Mouse (Mus musculus): Measurements from ENCODE around the gene Tbrg1. TPM values are rescaled to one million over a fixed set of nuclear protein-coding genes. Genes with fewer than 3 reads are reported as not detected.

The Tbrg1 gene
- polyA plus RNA-seq (2015; fragmentation: Nextera tagmentation; extraction: Ambion mirVana), result 78.1 and 84.2 TPM in 2 replicates

DNA sequence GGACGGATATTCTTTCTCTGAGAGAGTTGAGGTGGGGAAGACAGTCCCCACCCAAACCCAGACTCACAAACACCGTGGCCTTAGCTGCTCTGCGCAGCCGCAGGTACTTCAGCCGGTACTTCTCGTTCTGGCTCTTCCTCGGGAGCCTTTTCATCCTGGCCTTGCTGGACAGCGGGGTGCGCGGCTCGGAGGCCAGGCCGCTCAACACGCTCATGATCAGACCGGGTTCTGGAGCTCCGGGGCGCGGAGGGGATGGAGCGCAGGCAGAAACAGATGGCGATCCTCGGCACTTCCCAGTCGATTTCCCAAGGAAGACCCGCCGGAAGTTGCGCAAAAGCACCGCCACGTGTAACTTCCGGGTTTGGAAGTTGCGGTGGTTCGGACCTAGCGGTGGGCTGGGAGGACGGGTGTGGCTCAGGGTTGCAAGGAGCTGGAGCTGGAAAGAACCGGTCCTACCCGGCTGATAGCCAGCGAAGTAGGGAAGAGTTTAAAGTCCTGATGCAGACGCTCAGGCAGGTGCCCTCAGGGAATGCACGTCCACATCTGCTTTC, at the start of gene Tbrg1:
TSS of gene Tbrg1 (minus strand) at position 382 of the 551 bp plus-strand sequence.

DNA sequence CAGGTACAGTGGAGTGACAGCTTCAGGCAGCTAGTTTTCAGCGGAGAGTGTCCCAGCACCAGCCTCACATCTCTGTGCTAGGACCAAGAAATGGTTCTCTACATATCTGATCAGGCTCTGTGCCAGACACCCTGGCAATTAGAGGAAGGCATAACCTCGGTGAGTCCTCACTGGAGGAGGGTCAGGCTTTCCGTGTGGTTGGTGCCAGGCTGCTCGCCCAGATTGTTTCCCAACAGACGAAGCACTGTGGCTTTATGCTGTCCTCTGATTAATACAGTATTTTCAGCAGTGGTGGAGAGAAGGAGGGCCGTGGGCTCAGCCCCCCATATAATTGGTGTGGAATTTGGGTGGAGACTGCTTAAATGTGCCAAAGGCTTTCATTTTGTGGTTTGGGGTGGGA, 12.0 kb upstream of the Tbrg1 start, which contains the start of gene Panx3:
TSS of gene Panx3 (minus strand) at position 121 of the 400 bp plus-strand sequence.

DNA sequence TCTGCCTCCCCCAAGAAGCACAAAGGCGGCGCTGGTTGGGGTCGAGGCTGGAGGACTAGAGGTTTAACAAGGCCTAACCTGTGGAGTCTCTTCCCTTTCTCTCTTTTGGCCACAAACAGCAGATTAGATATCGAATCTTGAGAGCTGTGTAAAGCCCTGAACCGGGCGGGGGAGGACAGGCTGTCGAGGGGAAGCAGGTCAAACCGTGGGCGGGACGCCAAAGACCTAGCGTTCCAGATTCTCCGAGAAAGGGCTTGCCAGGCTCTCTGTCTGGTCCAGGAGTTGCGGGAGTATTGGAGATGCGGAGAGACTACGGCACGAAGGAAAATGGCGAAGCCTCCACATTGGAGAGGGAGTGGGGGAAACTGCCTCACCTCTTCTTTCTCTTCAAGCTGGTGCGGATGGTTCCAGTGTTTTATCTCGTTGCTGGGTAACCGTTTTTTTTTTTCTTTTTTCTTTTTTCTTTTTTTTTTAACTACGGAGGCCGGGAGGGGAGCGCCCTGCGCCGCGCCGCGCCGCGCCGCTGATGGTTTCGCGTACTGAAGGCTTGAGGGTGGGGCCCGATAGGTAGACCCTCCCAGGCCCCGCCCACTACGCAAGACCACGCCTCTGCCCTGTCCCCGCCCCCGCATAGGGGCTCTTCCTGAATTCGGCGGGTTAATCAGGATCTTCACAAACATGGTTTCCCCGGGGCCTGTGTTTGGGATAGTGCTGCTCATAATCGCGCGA, 43.8 kb downstream of the Tbrg1 start, which contains the start of gene Spa17:
TSS of gene Spa17 (minus strand) at position 541 of the 729 bp plus-strand sequence.

Other genes with a start within 250 kb of the Tbrg1 start
- 0.75 and 1.2 TPM in 2 replicates for gene Robo3, start 224.1 kb downstream of the Tbrg1 start, polyA plus RNA-seq (2015; fragmentation: Nextera tagmentation; extraction: Ambion mirVana)
- gene Msantd2, start 168.0 kb downstream of the Tbrg1 start, polyA plus RNA-seq (2015; fragmentation: Nextera tagmentation; extraction: Ambion mirVana), result 20.4 and 20.7 TPM in 2 replicates
- 38.2 and 43.6 TPM in 2 replicates for gene Esam, start 129.2 kb downstream of the Tbrg1 start, polyA plus RNA-seq (2015; fragmentation: Nextera tagmentation; extraction: Ambion mirVana)
- 1.4 TPM in 2 replicates for gene Vsig2, start 118.1 kb downstream of the Tbrg1 start, polyA plus RNA-seq (2015; fragmentation: Nextera tagmentation; extraction: Ambion mirVana)
- 13.1 and 18.7 TPM in 2 replicates for gene Nrgn, start 104.4 kb downstream of the Tbrg1 start, polyA plus RNA-seq (2015; fragmentation: Nextera tagmentation; extraction: Ambion mirVana)
- 11.8 and 17.0 TPM in 2 replicates for gene Siae, start 101.6 kb downstream of the Tbrg1 start, polyA plus RNA-seq (2015; fragmentation: Nextera tagmentation; extraction: Ambion mirVana)
- 9.5 and 10.5 TPM in 2 replicates for gene Spa17, start 43.6 kb downstream of the Tbrg1 start, polyA plus RNA-seq (2015; fragmentation: Nextera tagmentation; extraction: Ambion mirVana)
- 0.31 TPM in 2 replicates for gene Panx3, start 11.9 kb upstream of the Tbrg1 start, polyA plus RNA-seq (2015; fragmentation: Nextera tagmentation; extraction: Ambion mirVana)
- gene Olfr160, start 58.9 kb upstream of the Tbrg1 start, polyA plus RNA-seq (2015; fragmentation: Nextera tagmentation; extraction: Ambion mirVana), result not detected in 2 replicates
- not detected in 2 replicates for gene Olfr874, start 87.8 kb upstream of the Tbrg1 start, polyA plus RNA-seq (2015; fragmentation: Nextera tagmentation; extraction: Ambion mirVana)
- not detected in 2 replicates for gene Olfr875, start 114.5 kb upstream of the Tbrg1 start, polyA plus RNA-seq (2015; fragmentation: Nextera tagmentation; extraction: Ambion mirVana)
- not detected in 2 replicates for gene Olfr876, start 145.7 kb upstream of the Tbrg1 start, polyA plus RNA-seq (2015; fragmentation: Nextera tagmentation; extraction: Ambion mirVana)
- not detected in 2 replicates for gene Olfr877, start 197.0 kb upstream of the Tbrg1 start, polyA plus RNA-seq (2015; fragmentation: Nextera tagmentation; extraction: Ambion mirVana)
- not detected in 2 replicates for gene Olfr145, start 239.4 kb upstream of the Tbrg1 start, polyA plus RNA-seq (2015; fragmentation: Nextera tagmentation; extraction: Ambion mirVana)

Measured in neural tube, postnatal 0 days (tissue).